Mouse (Mus musculus): ENCODE measurements around the gene Kirrel3. TPM values are rescaled to one million over a fixed set of nuclear protein-coding genes. Genes with fewer than 3 reads are reported as not detected.

The Kirrel3 gene
- total RNA-seq, 2 experiments from 2014 or later: 43.9 to 50.2 TPM

DNA sequence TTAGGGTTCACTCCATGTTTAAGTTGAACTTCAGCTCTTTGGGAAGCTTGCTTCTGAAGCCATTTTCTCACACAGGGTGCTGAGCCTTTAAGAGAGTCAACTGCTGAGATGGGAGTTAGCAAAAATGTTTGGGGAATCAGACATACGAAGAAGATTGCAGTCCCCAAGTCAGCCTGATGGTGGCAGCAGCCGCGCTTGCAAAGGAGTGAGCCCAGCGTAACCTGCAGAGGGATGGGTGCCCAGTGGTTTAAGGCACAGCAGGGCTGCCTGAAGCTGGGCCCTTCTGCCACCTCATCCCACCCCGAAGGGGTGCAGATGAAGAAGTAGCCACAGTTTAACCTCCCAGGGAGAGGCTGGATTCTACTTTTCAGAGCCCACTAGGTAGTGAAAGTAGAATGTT is 13.0 kb downstream of the Kirrel3 start:
- peak; percentile 86 to 90 for DNase-seq (ENCODE audit: low spot score in 2 of 2)

DNA sequence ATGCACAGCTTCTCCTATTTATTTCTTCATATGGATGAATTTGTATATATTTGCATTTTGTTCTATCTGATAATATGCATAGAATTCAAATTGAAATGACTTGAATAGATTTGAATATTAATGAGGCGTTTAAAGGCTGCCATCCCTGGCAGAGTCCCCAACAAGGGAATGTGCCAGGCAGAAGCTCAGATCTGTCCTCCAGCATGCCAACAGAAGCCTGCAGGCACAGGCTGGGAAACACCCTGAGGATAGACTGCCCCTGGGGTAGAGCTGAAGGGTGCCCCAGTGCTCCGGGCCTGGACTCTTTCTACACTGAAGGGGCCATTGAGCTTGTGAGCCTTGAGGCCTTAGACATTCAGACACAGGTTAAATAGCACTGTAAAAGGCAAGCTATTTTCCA is 21.5 kb downstream of the Kirrel3 start:
- peak in 1 of 2 experiments; percentile 57 for DNase-seq (ENCODE audit: low spot score in 2 of 2)

DNA sequence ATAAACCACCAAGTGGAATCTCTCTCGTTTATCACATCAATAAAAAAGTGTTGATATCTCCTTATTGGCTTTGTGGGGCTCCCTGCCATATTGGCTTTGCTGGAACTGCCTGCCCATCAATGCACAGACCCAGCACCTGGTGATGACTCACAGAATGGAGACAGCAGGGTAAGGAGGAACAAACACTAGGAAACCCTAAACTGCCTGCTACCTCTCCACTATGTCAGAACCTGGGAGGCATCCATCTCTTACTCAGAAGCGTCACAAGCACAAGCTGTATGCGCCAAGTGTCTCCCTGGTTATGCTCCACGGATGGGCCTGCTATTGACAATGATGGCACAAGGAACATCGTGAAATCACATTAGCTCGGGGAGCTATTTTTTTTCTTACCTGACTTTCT is 33.2 kb downstream of the Kirrel3 start:
- DNase-seq (ENCODE audit: low spot score in 2 of 2): no peak

DNA sequence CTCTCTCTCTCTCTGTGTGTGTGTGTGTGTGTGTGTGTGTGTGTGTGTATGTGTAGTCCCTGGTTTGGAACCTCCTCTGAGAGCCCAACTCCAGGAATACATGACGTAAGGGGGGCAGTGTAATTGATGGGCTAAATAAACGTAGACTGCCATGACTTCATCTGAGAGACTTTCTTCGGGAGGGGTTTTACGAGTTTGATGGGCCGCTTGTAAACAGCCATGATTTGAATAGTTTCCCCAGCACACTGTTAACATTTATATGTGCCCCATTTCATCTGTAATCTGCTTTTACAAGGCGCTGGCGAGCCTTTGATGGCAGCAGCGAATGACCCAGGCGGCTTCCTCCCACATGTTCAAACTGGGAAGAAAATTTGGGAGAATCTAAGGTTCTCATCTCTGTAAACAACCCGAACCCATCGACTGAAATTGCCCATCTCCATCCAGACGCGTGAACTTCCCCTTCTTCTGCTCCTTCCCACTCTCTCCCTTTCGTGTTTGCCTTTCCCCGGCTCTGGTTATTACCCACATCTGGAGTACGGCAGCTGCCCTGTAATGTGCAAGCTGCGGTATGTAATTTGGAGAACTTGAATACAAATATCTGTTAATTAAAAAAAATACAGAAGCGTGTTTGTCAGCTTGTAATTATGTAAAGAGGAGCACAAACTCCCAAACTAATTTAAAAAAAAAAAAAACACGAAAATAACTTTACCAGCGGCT is 34.7 kb downstream of the Kirrel3 start:
- no peak for DNase-seq (ENCODE audit: low spot score in 2 of 2)

DNA sequence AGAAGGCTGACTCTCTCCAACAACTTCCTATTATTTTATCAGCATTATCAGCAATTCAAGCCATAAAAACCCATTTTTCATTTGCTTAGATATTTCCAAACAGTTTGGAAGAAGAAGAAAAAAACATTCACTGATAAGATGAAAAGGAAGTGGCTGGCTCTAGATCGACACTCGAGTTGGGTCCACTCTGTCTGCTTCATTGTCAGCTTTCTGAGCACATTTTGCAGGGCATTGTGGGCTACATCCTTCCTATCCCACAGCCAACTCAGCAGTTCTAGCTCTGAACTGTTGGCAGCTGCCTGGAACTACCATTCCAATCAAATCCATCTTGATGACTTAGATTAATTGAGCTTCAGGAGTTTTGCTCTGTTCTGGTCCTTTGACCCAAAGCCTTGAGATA is 40.0 kb downstream of the Kirrel3 start:
- no peak for DNase-seq (ENCODE audit: low spot score in 2 of 2)

DNA sequence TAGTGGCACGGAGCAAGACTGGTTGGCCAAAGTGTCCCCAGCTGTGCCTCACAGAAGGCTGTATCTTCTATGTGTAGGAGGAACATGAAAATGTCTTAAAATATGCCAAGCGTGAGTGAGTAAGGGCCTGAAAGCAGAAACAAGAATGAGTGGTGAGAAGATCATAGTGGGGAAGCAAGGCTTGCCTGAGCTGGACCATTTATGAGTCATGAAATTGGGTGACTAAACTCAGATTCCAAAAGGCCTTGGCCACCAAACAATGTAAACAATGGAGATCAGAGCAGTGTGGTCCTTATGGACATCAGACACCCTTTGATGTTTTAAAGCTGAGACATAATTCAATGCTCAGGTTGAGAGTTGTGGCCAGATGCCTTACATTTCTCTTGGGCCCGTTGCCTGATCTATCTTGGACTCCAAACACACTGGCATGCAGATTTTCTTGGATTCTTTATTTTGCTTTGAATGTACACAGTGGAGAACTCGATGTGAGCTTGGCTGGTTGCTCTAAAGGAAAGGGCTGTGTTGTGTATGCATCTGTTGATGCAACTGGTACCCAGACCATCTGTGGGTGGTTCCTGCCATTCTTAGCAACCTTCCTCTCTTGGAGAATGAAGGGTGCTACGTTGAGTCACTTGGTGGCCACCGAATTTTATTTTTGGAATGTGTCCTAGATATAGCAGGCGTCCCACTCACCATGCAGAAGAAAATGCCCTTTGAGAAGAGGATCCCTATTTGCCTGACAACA is 53.1 kb downstream of the Kirrel3 start:
- DNase-seq (ENCODE audit: low spot score in 2 of 2): peak; percentile 31 to 48

DNA sequence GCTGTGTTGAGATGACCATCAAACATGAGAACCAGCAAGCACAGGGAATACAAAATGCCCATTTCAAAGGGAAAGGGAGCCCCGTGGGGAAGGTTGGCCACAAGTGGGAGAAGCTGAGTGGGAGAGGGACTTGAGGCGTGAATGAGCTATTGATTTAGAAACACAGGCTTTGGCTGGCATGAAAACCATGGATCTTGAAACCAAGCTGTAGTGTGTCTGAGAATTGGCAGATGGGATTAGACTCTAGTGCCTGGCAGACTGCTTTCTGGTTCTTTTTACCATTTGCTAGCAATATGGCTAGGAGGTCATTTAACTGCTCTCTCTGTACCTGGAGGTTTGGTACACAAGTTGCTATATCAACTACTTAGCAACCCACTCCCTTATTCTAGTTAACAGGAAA is 56.2 kb downstream of the Kirrel3 start:
- DNase-seq (ENCODE audit: low spot score in 2 of 2): peak in 1 of 2 experiments; percentile 72

DNA sequence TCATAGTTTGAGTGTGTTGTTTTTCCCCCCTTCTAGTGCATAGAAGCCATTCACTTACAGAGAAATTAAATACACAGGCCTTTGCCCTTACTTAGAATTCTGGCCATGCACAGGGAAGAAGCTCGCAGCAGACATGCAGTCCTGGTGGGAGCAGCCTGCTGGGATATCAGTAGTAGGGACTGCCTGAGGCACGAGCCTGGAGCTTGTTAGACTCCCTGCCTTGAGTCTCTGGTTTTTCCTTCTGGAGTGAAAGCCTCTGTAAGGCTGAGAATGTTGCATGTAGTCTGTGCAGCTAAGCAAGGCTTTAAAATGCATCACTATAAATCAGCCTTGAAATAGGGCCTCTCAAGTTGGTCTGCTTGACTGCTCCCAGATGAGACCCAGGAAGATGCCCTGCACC is 70.0 kb downstream of the Kirrel3 start:
- no peak for DNase-seq (ENCODE audit: low spot score in 2 of 2)

DNA sequence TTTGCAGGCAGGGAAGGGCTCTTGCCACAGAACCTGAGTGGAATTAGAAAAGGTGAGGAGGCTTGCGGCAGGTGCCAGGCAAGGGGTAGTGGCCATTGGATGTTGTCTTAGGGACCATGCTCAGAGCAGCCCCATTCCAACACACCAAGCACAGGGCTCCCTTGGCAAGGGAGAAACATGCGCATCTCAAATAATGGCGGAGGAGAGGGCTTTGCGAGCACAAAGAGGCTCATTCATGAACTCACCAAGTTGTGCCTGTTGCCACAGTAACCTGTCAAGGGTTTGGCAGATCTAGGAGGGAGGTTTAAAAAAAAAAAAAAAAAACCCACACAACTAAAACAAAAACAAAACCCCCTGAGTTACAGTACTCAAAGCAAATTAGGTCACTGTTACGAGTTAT is 72.2 kb downstream of the Kirrel3 start:
- DNase-seq (ENCODE audit: low spot score in 2 of 2): peak in 1 of 2 experiments; percentile 65

DNA sequence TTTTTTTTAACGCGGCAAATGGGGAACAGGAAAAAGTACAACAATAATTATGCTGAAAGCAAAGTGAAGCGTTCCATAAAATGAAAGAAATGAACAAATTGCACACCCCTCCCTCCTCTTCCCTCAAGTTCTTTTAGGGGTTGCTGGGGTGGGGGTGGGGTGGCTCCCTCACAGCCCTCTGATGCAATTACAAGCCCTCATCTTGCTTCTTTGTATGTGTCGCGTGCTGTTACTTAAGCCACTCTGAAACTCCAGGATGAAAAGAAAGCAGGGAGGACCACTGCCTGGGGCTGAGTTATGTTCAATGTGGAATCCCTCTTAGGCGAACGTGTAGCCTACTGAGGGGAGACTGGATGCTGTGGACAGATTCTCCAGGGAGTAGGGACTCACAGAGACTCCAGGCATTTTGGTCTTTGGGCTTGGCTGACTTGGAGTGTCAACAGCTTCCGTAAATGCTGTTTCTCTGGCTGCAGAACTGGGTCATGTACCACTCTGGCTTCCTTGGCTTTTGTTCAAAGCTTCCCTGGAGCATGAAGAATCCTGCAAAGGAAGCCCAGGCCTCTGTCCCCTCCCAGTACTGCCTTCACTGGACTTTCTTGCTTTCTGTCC is 72.7 kb downstream of the Kirrel3 start:
- DNase-seq (ENCODE audit: low spot score in 2 of 2): peak in 1 of 2 experiments; percentile 73

DNA sequence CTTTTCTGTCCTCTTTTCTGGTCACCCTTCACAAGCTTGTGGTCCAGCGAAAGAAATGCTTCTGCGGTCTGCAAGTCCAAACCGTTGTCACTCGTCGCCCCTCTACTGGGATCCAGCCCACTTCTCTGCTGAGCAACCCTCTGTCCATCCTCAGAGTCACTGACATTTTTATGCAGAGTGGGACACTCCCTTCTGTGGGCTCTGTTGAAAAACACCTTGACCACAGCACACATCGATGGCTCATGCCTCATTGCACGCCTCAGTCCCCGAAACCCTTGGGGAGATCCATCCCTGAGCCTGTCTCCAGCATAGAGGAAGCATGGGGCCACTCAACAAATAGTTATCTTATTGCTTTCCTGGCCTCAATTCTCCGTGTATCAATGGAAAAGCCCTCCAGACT is 73.4 kb downstream of the Kirrel3 start:
- DNase-seq (ENCODE audit: low spot score in 2 of 2): no peak

DNA sequence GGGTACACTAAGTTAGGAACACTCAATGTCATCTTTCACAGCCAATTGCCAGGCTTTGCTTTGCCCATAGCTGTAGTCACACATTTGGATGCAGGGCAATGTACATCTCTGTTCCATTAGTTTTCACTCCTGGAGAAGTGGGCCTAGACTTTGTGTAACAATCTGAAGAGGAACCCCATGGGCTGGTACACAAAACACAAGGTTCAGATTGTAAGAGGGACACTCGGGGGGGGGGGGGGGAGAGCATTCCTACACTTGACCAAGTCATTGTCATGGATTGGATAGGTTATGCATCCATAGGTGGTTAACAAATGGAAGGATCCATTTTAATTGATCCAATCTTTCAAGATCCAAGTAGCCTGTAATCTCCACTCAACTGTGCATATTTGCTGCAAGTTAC is 75.6 kb downstream of the Kirrel3 start:
- DNase-seq (ENCODE audit: low spot score in 2 of 2): no peak

DNA sequence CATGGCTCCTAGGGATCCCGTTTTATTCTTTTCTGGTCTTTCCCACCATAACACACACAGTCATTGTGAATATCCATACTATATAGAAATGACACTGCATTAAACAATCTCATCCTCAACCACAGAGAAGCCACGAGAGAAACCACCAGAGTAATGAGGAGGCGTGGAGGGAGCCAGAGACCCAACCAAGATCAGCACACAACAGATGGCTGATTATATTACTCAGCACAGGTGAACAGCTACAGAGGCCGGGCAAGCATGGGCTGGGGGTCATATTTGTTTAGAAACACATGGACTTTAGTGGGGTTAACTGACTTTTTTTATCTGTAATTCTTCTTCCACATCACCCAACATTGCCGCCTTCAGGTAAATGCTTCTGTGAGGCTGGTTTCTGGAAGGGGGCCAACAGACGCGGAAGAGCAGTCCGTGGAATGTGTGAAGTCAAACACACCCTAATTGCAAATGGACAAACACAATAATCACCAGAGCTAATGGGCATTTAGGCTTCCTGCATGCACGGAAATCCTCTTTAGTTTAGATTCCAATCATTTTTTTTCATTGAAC is 76.8 kb downstream of the Kirrel3 start:
- DNase-seq (ENCODE audit: low spot score in 2 of 2): no peak

DNA sequence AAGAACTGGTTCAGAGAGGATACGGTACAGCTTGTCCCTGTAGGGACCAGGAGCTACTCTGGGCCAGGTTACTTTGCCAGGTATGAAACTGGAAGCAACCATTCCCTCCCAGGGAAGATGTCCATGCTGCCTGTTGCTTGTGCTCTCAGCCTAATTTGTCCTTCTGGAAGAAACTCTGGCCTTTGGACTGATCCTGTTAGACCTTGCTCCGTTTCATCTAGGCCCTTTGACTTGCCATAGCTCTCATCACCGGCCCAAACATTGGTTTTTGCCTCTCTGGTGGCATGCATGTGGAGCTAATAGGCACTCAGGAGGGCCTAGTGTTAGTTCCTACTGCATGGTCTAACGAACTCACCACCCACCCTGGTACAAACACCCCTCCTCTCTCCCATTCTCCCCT is 88.2 kb downstream of the Kirrel3 start:
- DNase-seq (ENCODE audit: low spot score in 2 of 2): no peak

DNA sequence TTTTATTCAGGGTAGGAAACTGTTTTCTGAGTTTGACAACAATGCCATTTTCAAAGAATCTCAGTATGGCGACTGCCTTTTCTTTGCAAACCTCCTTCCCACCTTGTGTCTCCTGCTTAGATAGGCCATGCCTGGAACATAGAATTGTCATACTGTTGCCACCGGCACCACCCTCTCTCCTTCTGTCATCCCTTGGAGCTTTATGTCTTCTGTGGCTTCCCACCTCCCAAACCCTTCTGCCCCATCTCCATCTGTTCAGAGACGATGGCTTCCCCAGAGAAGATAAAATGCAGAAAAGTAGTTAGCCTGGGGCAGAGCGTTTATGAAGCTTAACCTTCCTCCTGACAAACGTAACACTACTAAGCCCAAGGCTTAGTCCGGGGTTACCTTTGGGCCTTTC is 88.9 kb downstream of the Kirrel3 start:
- peak; percentile 29 to 69 for DNase-seq (ENCODE audit: low spot score in 2 of 2)

DNA sequence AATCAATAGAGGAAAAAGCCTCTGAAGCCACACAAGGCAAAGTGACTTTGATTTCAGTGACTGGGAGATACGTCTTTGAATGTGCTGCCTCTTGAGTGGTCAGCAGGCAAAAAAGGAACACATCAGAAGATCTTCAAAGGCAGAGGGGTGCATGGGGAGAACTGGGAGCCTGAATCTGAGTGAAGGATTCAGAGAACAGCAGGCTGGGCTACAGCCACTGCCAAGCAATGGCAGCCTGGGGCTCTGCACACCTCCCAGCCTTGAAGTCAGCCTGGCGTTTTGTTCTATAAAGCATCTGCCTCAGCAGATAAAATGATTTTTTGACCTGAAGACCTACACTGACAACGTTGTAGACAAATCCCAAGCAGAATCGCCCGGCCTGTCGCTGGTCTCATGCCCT is 93.5 kb downstream of the Kirrel3 start:
- DNase-seq (ENCODE audit: low spot score in 2 of 2): no peak

DNA sequence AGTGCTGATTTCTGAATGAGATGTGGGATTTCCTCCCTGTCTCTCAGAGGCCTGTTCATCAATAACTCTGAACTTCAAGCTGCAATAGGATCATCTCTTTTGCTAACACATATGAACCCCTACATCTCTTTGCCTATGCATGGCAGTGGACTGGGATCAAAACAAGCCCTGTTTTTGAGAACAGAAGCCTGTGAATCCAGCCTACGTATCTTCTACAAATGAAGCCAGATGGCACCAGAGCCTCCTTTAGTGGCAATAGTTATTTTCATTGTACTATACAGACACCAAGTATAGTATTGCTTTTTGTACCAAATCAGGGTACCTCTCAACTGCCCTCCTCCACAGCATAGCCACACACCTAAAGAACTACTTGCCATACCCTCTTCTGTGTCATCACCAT is 94.4 kb downstream of the Kirrel3 start:
- peak in 1 of 2 experiments; percentile 44 for DNase-seq (ENCODE audit: low spot score in 2 of 2)

DNA sequence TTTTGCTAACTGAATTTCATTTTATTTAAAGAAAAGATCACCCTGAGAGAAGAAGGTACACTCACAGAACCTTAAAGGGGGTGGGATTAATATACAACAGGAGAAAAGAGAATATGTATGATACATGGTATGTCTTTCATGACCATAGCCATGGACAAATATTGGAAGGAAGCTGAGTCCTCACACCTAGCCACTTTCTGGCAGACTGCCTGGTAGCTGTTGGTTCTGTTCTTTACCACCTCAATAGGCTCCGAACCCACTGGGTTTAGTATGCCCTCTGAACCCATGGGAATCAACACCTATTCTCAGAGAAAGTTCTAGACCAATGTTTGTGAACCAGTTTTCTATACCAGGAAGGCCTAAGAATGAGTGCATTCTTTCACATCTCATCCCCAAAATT is 96.8 kb downstream of the Kirrel3 start:
- no peak for DNase-seq (ENCODE audit: low spot score in 2 of 2)

DNA sequence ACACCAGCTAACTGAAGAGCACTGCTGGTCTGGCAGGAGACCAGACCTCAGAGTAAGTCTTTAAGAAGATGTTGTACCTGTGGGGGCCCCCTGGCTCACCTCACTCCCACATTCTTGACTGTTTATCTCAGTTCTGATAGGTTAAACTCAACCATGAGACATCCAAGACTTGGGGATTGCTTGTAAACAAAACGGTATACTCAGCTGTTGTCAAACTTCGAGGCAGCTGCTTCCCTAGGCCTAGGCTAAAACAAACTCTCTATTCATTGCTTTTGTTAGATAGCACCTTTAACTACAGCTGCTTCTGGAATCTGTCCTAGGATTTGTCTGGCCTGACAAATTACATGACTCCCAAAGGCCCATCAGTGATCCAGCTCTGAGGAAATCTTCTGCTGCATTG is 99.8 kb downstream of the Kirrel3 start:
- no peak for DNase-seq (ENCODE audit: low spot score in 2 of 2)

DNA sequence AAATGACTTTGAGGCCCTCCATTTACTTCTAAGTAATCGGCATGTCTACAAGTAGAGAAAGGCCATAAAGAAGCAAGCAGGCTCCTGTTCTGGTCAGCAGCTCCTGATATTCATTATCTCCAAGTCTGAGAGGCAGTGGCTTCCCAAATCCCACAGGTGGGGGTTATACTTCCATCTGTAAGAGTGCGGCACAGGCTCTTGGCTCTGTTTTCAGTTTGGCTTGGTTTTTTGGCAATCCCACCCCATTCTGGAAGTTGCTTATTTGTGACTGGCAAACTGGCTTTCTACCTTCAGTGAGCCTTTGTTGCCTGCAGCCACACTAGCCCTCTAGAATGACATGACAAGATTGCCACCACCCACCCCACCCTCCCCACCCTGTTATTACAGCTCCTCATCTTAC is 100.4 kb downstream of the Kirrel3 start:
- no peak for DNase-seq (ENCODE audit: low spot score in 2 of 2)

DNA sequence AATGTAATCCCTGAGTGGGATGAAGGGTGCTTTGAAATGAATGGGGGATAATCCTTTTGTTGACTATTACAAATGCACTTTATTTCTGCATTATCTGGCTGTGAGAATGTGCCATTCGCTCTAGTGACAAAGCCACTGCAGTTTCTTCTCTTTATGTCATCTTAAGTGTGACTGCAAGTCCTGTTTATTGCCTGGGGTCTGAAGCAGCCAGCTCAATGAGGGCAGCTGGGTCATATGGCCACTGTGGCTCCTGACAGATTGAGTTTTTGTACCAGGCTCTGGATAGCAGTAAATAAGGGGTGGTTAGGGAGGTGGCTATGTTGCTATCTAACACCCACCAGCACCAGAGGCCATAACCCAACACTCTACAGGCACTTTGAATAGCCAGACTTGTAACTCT is 104.1 kb downstream of the Kirrel3 start:
- no peak for DNase-seq (ENCODE audit: low spot score in 2 of 2)

DNA sequence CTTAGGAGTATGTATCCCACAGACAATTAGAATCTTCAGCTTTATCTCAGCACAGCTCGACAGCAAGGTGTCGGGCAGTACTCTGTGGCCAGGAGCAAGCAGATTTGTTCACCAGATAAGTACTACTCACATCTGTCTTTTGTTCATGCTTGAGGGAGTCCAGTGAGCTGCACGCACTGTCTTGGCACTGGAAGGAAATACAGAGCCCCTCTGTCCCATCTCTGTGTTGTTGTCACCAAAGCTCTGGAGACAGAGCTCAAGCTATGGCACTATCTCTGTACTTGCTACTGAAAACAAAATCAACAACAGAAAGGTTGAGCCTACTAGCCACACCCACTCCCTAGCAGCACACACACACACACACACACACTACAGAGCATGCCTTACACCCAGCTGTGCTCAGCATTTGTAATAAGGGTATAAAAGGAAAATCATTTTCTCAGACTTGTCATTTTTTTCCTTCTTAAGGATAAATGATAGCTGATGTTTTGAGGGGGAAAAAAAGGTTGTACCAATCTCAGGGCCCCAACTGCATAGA is 106.4 kb downstream of the Kirrel3 start:
- no peak for DNase-seq (ENCODE audit: low spot score in 2 of 2)

All from layer of hippocampus, postnatal 14 days (tissue).